Mouse (Mus musculus): ENCODE measurements around the gene Ift57. TPM values are rescaled to one million over a fixed set of nuclear protein-coding genes. Genes with fewer than 3 reads are reported as not detected.

Ift57 gene
- polyA plus RNA-seq (2014; fragmentation: Illumina TruSeq; extraction: RNeasy Lipid Tissue Mini Kit (QIAGEN cat#74804); ENCODE audit: low replicate concordance) = 5.6 TPM

GRCm38 (mm10) chr16:49698620-49699525, at the start of gene Ift57:
Ift57 (plus strand) TSS chr16:49699233.

GRCm38 (mm10) chr16:49799597-49800561, 100.8 kb downstream of the Ift57 start, which contains the start of gene Cd47:
Cd47 (plus strand) TSS chr16:49800533.

Other genes with a start within 250 kb of the Ift57 start
- 195 TPM for gene Cd47, start 101.3 kb downstream of the Ift57 start, polyA plus RNA-seq (2014; fragmentation: Illumina TruSeq; extraction: RNeasy Lipid Tissue Mini Kit (QIAGEN cat#74804); ENCODE audit: low replicate concordance)